Mouse (Mus musculus) cortical plate, adult 2 months (tissue): ENCODE data around the gene S100a9.

Source experiments
- CTCF ChIP-seq: fragments of 200-500 bp; IDR thresholded peaks from 2 replicates; pipeline ENCODE4 v1.5.1; 2011; ENCODE audit warnings: mild to moderate bottlenecking, control low read depth, low read length; ENCODE audit not compliant: insufficient read depth; ENCODE audit errors: extremely low read depth
- POLR2A ChIP-seq: fragments of 200-500 bp; IDR thresholded peaks from 2 replicates; pipeline ENCODE4 v1.6.1; 2011; ENCODE audit warnings: mild to moderate bottlenecking, low read length, control low read depth; ENCODE audit not compliant: insufficient read depth; ENCODE audit errors: extremely low read depth

DNA sequence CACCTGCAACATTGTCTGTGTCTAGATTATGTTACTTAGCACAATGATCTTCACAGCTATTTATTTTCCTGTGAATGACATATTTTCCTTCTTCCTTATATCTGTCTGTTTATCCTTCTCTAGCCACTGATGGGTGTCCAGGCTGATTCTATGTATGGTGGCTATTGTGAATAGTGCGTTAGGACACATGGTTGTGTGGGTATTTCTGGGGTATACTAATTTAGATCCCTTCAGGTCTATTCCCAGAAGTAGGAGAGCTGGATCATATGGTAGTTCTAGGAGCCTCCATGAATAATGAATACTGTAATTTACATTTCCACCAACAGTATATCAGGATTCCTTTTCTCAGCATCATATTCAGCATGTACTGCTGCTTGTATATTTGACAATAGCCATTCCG, 45.7 kb downstream of the S100a9 start:
- TF ChIP-seq CTCF = no peak
- no peak for TF ChIP-seq POLR2A
